Mouse (Mus musculus): ENCODE measurements around the gene Pemt. TPM values are rescaled to one million over a fixed set of nuclear protein-coding genes. Genes with fewer than 3 reads are reported as not detected.
A peak's percentile ranks its signal among the peaks of the same experiment; 100 is the strongest.

The Pemt gene
- polyA plus RNA-seq (2012; rRNA removed) = 4.3 and 5.3 TPM in 2 replicates

DNA sequence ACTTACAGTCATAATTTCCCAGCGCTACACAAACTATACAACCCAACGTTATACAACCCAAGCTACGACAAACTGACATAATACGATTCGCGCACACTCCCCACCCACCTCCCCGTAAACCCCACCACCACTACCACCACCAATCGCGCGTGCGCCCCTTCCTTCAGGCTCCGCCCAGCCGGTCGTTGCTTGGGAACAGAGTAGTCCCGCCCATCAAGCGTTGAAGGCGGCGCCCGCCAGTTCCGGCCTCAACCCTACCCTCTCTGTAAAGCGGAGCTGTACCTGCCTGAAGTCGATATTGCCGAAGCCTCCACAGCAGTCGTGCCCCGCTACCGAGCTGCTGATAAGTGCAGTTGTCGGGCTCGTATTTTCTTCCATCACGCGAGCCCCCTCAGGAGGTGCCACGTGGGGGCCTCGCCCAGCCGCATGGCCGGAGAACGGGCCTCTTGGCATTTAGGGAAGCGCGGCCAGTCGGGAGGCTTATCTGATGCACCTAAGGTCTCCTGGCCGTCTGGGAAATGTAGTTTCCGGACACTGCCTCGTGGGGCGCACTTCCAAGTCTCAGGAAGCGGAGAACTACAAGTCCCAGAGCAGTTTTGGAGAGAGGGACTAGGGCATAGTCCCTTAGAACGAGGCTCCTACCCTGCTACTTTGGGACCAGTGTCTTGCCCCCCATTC lies at the start of gene Pemt:
TSS of gene Pemt (minus strand) at position 432 of the 678 bp plus-strand sequence.
- DNase-seq (ENCODE audit: low spot score) = peak; percentile 83

DNA sequence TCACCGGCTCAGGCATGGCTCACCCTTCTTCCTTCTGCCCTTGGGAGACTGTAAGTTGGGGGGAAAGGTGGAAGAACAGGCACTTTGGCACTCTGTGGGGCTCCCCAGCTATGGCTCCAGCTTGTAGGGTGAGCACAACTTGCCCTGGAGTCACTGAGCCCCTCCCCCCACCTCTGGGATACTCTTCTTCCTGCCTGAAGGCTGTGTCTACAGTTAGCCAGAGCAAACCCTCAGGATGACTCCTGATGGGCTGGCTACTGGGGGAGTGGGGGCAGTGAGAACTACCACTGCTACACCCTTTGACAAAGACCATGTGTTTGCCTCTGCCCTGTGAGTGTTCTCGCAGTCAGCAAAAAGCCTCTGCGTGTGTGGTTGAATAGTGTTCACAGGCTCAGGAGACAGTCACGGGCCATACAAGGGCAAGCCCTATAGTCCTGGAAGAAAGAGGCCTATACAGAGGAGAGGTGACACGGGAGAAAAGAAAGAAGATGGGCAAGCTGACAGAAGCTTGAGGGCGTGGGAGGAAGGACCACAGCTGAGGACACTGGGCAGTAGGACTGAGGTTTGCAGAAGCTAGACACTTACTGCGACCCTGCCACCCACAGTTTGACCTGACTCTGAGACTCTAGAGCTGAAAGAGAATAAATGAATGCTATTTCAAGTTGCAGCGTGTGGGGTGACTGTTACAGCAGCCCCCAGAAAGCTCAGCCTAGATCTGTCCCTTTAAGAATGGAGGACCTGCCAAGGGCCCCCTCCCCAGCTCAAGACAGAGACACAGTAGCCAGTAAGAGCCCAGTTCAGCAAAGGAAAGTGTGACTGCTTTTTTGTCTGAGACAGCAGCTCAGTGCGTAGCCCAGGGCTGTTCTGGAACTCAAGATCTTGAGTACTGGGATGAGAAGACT lies 48.9 kb upstream of the Pemt start:
- DNase-seq (ENCODE audit: low spot score) = no peak

DNA sequence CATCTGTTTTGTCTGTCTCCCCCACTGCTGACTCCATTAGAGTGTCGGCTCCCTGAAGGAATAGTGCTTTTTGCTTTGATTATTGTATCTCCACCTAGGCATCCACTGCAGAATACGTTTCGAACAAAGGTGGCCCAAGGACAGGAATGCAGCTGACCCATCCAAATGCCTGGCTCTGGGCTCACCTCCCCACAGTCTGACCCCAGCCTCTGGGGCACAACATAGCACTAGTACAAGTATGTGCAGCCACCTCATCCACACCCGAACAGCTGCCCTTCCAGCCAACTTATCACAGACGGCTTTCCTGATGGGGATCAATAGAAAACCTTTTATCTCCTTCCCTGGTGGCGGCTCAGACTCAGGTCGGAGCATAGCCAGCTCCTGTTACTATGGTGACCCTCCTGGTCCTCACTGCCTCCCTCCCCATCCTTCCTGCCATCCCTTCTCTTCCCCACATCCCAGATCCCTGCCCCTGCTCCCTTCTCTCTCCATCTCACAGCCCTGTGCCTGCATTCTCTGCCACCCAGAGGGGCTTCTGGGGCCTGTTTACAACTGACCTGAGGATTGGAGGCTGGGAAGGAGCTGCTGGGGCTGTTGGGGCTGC lies 47.8 kb upstream of the Pemt start:
- no peak for DNase-seq (ENCODE audit: low spot score)

DNA sequence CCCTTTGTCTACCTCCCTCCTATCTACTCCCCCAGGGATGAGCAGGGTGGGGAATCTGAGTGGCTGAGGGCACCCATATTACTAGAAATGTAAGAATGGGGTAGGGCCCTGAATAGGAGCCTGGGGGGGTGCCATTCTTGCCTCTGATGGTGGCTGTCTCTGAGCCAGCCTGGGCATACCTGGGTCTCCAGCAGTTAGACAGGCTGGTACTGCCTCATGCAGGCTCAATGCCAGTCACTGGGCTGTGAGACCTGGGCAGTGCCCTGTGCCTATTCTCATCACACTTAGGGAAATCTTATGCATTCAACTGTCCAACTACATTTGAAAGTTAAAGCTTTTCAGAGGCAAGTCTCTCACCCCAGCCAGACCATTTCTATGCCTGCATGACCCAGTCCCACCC lies 46.9 kb upstream of the Pemt start:
- DNase-seq (ENCODE audit: low spot score) = no peak

DNA sequence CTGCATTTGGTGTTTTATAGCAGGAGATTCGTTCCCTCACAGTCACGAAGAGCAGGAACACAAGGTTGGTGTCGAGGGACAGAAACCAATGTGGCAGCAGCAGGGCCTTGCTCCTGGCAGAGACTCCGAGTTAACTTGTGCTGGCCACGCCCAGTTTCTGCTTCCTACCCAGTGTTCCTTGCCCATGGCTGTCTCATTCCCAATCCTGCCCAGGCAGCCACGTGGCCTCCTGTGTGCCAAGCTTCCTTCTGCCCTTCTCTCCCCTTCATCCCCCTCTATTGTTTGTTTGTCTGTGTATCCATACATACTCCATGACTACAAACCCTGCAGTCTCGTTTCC lies 45.1 kb upstream of the Pemt start:
- DNase-seq (ENCODE audit: low spot score) = no peak

DNA sequence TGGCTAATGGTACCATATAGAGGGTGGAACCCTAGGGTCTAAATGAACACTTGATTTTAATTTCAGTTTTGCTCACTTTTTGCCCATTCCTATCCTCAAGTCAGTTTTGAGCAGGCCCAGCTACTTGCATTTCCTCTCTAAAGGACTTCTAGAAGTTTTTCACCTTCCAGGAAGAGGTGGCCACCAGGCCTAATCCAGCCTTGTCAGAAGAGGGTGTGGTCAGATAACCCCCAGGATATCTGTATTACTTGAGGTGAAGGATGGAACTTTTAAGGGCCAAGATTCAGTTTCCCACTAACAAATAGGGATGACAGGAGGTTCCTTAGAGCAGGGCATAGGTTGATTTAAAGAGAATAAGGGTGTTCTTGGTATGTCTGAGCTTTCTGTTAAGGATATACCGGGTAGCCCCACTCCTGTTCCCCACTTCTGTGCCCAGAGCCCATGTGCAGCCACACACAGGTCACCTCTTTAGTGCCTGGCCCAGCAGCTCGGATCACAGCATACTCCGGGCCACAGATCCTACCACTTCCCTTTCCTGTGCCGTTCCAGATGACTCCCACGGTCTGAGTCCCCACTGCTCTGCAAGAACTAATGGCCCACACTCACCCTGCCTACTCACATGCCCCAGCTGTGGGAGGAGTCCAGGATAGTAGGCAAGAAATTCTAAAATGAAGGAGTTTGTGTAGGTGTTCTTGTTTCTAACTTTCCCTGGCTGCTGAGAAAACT lies 44.6 kb upstream of the Pemt start:
- DNase-seq (ENCODE audit: low spot score) = no peak

DNA sequence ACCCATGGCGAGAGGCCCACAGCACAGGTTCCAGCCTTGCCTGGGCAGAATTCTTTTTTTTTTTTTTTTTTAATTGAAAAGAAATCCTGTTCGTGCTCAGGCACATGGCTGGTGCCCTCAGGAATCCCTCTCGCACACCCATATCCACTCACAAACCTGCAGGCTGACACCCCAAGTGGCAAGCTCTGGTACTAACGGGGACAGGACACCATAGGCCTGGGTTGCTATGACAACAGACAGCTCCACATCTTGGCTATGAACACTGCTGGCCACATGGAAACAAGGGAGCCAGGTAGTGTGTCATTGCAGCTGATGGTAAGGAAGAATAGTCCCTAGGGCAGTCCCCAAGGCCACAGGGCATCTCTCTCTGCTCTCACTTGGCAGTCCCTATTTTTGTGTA lies 42.7 kb upstream of the Pemt start:
- DNase-seq (ENCODE audit: low spot score) = no peak

DNA sequence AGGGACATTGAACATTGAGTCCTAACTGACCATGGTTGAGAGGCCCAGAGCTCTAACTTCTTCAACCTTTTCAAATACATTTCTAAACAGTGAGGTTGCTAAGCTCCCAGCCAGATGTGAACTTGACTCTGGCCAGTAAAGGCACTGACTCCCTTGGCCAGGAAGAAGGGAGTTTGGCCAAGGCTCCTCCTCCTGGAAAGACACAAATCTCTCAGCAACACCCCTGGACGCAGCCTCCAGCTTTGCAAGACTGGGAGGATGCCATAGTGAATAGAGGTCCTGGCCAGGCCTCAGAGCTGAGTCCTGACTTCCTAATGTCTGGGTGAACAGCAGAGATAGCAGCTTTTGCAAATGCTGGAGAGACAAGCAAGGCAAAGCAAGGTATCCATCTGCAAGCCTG lies 40.4 kb upstream of the Pemt start:
- DNase-seq (ENCODE audit: low spot score) = no peak

DNA sequence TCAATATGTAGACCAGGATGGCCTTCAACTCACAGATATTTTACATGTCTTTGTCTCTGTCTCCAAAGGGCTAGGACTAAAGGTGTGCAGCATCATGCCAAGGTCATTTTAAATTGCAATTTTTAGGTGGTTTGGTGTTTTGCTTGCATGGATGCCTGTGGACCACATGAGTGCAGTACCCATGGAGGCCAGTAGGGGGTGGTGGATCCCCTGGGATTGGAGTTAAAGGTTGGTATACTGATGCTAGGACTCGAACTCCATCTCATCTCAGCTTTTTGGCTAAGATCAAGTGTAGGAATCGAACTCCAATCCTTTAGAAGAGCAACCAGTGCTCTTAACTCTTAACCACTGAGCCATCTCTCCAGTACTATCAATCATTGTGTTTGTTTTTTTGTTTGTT lies 38.3 kb upstream of the Pemt start:
- DNase-seq (ENCODE audit: low spot score) = no peak

DNA sequence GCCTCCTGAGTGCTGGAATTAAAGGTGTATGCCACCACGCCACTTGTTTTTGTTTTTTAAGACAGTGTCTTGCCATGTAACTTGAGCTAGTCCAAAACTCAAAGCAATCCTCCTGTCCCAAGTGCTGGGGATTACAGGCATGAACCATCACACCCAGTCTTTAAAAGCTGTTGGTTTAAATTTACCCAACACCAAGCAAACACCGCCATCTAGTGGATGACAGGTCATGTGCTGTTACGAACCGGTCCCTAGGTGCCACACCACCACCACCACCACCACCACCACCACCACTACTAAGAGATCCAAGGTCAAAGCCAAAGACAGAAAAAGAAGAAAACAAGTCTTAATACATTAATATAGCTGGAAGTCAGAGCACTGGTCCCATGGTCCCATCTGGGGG lies 30.5 kb upstream of the Pemt start:
- DNase-seq (ENCODE audit: low spot score) = no peak

DNA sequence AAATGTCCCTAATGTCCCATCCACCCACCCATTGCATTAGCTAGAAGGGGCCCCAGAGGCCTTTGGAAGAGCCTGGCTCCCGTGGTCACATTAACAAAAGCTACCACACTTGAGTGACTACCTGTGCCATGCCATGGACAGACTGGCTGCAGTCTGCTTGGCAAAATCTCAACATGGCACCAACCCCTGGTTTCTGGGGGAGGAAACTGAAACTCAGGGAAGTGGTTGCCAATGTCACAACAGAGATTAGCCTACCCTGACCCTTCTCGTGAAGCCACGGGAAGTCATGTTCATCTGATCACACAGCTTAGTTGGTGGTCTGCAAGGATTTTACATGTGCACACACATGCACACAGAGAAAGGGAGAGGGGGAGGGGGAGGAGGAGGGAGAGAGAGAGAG lies 29.9 kb upstream of the Pemt start:
- no peak for DNase-seq (ENCODE audit: low spot score)

DNA sequence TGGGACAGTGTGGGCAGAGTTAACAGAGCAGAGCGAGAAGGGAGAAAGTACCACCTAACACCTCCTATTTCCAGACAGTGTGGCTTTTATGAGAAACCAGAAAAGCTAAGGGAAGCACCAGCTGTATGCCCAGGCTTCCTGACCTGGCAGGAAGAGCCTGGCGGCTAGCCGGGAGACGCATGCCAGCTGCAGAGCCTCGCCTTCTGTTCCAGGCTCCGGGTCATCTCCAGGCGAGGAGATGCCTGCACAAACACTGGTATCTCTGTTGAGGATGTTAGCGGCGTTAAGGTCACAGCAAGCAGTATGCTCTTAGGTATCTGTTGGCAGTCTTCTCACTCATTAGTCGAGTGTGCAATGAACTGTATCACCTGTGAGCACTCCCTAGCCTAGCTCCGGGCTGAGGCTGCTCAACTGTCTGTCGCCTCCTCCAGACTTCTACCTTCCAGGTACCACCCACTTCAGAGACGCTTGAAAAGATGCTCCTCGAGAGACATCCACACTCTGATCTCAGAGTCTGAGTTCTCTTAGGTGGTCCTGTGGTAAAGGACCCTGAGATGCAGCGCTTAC lies 27.7 kb upstream of the Pemt start:
- no peak for DNase-seq (ENCODE audit: low spot score)

DNA sequence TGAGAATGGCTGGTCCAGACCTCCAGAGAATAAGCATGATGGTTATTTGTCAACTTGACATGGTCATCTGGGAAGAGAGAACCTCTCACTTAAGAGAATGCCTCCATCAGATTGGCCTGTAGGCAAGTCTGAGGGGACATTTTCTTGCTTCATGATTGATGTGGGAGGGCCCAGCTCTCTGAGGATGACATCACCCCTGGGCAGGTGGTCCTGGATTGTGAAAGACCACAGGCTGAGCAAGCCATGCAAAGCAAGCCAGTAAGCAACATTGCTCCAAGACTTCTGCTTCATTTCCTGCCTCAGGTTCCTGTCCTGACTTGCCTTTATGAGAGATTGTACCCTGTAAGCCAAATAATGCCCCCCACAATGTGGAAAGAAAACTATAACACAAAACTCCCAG lies 26.8 kb upstream of the Pemt start:
- no peak for DNase-seq (ENCODE audit: low spot score)

DNA sequence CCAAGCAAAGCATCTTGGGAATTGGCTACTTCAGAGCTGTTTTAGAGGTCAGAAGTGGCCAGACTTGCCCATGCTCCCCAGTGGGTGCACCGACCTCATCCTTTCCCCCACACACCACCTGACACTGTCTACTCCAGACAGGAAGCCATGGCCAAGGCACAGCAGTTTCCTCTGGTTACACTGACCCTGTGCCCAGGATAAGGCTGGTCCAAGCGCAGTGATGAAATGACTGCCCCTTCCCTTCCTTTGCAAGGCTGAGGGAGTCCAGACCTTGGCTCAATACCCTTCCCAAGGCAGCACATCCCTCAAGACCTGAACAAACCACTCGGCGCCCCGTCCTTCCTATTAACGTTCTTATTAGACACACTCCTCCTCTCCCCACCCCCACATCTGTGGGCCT lies 24.9 kb upstream of the Pemt start:
- DNase-seq (ENCODE audit: low spot score) = no peak

DNA sequence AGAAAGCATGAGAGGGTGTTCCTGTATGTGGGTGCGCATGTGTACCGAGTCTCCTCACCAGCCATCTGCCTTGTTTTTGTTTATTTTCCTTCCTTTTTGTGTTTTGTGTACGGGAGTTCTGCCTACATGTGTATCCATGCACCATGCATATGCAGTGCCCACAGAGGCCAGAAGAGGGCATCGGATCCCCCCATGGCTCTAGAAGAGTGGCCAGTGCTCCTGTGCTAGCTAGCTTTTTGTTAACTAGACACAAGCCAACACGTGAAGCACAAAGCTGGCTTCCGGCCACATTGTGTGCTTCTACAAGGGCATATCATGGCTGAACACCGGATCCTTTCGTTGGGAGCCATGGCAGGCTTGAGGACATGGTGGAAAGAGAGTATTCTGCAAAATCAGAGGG lies 24.3 kb upstream of the Pemt start:
- no peak for DNase-seq (ENCODE audit: low spot score)

DNA sequence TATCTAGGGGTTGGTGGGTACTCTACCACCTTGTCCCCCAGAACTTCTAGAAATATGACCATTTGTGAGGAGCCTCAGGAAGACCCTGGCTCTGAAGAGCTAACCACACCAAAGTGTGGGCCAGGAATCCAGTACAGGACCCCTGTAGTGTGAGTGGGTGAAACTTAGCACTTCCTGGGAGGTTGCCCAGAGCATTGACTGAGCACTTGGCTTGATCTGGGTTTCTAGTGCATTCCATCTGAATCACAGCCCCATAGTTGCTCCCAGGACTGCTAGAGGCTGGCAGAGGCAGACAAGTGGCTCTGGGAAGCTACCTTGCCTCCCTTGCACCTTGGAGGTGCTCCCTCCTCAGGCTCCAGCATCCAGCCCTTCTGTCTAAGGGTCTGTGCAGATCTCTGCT lies 22.3 kb upstream of the Pemt start:
- DNase-seq (ENCODE audit: low spot score) = no peak

DNA sequence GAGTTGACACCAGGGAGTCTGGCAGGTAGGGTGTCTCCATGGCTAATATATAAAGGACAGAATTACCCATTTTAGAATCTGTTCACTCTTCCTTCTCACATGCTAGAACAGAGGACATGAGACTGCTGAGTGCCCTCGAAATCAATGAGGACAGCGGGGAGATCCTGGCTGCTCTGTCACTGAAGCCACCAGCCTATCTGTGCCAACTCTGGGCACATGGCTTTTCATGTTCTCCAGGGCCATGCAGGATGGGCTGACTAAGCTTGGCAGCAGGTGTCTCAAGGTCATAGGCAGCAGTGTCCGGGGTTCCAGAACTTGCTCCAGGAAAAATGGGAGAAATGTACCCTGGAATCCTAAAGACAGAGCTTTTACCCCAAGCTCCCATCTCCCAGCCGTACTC lies 21.4 kb upstream of the Pemt start:
- DNase-seq (ENCODE audit: low spot score) = no peak

DNA sequence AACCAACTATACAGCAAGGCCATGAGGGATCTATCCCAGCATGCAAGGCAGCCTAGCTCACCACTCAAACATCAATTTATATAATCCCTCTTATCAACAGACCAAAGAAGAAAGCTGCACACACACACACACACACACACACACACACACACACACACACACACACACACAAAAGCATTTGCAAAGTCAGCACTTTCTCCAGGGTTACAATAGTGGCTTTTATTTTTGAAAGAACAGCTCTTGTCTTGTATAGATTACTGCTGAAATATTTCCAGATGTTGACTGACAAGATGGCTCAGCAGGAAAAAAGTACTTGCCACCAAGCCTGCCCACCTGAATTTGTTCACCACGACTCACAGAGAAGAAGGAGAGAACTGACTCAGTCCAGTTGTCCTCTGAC lies 19.0 kb upstream of the Pemt start:
- DNase-seq (ENCODE audit: low spot score) = no peak

DNA sequence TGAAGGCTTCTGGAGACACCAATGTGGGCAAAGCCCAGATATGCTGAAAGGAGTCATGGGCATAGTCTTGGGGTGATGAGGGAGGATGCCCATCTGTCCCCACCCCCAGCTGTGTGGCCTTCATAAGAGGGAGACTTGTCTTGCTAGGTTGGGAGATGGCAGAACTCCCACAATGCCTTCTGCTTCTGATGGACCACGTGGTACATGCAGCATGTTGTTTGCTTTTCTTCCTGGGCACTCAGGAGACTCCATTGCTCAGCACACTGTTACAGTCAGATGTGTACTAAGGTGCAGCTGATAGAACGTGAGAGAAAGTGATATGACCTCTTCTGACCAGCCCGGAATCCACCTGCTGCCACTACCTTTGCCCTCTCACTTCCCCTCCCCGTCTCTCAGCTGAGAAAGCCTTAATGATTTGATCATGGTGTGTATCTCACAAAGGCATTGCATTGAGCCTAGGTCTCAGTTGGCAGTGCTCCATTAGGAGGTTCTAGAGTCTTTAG lies 15.3 kb upstream of the Pemt start:
- no peak for DNase-seq (ENCODE audit: low spot score)

DNA sequence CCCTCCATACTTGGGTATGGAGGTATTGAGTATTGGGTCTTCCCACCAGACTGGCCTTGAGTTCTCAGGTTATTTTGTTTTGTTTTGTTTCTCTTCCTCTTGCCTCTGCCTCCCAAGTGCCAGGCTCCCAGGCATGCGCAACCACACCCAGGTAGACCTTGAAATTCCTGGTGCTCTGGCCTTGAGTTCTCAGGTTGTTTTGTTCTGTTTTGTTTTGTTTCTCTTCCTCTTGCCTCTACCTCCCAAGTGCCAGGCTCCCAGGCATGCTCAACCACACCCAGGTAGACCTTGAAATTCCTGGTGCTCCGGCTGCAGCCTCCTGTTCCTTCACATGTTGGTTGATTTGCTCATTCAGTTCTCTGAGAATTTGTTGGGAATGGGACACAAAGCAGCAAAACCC lies 13.7 kb upstream of the Pemt start:
- DNase-seq (ENCODE audit: low spot score) = no peak

DNA sequence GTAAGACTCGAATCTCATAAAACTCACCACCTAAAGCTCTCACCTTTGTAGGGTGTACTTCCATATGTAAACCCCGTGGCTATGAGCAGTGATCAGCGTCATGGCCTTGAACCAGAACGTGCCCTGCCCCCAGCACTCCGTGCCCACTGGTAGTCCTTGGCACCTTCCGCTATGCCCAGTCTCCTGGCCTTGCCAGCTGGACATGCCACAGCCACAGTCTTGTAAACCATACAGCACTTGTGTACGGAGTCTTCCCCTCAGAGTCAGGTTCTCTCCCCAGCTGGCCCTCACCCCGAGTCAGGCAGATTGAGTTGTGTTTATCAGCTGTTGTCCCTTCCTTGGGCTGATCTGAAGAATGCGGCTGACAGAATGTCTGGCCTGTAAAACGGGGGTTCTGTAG lies 12.2 kb upstream of the Pemt start:
- no peak for DNase-seq (ENCODE audit: low spot score)

DNA sequence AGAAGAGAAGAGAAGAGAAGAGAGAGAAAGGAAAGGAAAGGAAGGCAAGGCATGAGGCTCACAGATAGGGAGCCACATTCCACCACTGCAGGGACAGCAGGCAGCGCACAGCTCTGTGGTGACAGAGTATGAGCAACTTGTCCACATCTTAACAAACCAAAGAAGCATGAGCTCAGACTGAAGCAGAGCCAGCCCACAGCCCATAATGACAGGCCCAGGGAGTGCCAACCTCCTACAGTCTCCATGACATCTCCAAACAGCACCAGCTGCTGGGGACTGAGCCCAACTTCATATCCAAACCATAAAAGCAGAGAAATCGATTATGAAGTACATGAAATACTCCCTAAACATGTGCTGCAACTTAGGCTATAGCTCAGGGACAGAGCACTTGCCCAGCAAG lies 11.7 kb upstream of the Pemt start:
- no peak for DNase-seq (ENCODE audit: low spot score)
